Mouse (Mus musculus) cerebellum, adult 2 months (tissue): ENCODE data around the gene Marf1.

ENCODE experiments used
- CTCF ChIP-seq: fragments of 200-500 bp; IDR thresholded peaks from 2 replicates; pipeline ENCODE4 v1.5.1; 2011; ENCODE audit warnings: low read depth, mild to moderate bottlenecking, control low read depth, low read length, moderate library complexity, borderline replicate concordance; ENCODE audit not compliant: insufficient read depth
- POLR2A ChIP-seq: fragments of 200-500 bp; IDR thresholded peaks from 2 replicates; pipeline ENCODE4 v1.6.1; 2011; ENCODE audit warnings: low read length, control low read depth, borderline replicate concordance; ENCODE audit not compliant: insufficient read depth

DNA sequence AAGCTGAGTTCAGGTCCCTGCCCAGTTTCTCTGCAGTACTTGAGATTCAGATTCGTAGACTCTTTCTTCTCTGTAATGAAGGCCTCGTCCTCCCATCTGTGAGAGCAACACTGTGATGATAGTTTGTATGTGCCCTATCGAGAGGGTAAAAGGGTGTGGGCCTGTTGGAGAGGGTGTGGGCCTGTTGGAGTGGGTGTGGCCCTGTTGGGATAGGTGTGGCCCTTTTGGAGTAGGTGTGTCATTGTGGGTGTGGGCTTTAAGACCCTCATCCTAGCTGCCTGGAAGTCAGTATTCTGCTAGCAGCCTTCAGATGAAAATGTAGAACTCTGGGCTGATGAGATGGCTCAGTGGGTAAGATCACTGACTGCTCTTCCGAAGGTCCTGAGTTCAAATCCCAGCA is 3.3 kb upstream of the Marf1 start:
- TF ChIP-seq POLR2A (no peak), CTCF (no peak)
